Mouse (Mus musculus) liver, embryonic 14.5 days (tissue): ENCODE data around the gene Il2ra.

Experiments
- CTCF ChIP-seq: IDR thresholded peaks from 2 replicates; pipeline ENCODE4 v1.5.1; 2016; ENCODE audit warnings: antibody characterized with exemption, low read depth, control low read depth
- EP300 ChIP-seq: IDR thresholded peaks from 2 replicates; pipeline ENCODE4 v1.6.1; 2016; ENCODE audit warnings: antibody characterized with exemption, low read depth

GRCm38 (mm10) chr2:11662143-11662906 is 19.7 kb downstream of the Il2ra start:
- TF ChIP-seq CTCF (no peak), EP300 (no peak)
